Mouse (Mus musculus) lung, postnatal 4 days (tissue): ENCODE results near the gene Taok3.

ENCODE experiments used
- DNase-seq, 2 experiments: peaks; one replicate each; pipeline ENCODE4 v3.0.0; 2021

Taok3 gene

GRCm38 (mm10) chr5:117304947-117305346 lies 185.0 kb downstream of the Taok3 start:
- DNase-seq: peak; percentile 71 to 81

GRCm38 (mm10) chr5:117305754-117306153 lies 185.8 kb downstream of the Taok3 start:
- no peak for DNase-seq

GRCm38 (mm10) chr5:117306826-117307225 lies 186.9 kb downstream of the Taok3 start:
- DNase-seq: no peak

GRCm38 (mm10) chr5:117307699-117308098 lies 187.8 kb downstream of the Taok3 start:
- peak; percentile 77 to 85 for DNase-seq

GRCm38 (mm10) chr5:117313420-117313819 lies 193.5 kb downstream of the Taok3 start:
- DNase-seq: peak; percentile 78 to 79

- DNase-seq: no peak
Measured at GRCm38 (mm10) chr5:117313909-117314308, 194.0 kb downstream of the Taok3 start.

GRCm38 (mm10) chr5:117314587-117315428 lies 194.9 kb downstream of the Taok3 start:
- DNase-seq: peak; percentile 37 to 48

GRCm38 (mm10) chr5:117318741-117319629 lies 199.1 kb downstream of the Taok3 start, which contains the start of gene Vsig10:
Vsig10 (plus strand) TSS chr5:117319083.
- DNase-seq: peak; percentile 80 to 86

- no peak for DNase-seq
Measured at GRCm38 (mm10) chr5:117323751-117324150, 203.8 kb downstream of the Taok3 start.
